In genomic region chr3:33979395-33979794, GRCm38 (mm10) we compare ENCODE assay signal across 30 mouse cellular contexts. TPM values are rescaled to one million over a fixed set of nuclear protein-coding genes. Genes with fewer than 3 reads are reported as not detected.
DNase-seq lines count a peak whose midpoint lies in the region; ATAC-seq and TF ChIP-seq lines count a peak whose summit lies in the region.
"Had no signal": no experiment of that assay in that cellular context is flagged by ENCODE, and none has a peak within 500 bp of the region (broad histone marks: within the 10 kb centered on the region; RNA-seq: fewer than 3 reads in every experiment).

No protein-coding gene starts in this region.

- H3K9ac ChIP-seq in embryonic facial prominence, embryonic 14.5 days (ENCODE audit: low read depth, low read length) = no peak overlapping the region
- H3K9ac ChIP-seq in heart, embryonic 11.5 days (ENCODE audit: low read depth, low read length) = no peak overlapping the region
- H3K9ac ChIP-seq: embryonic facial prominence, embryonic 15.5 days; forebrain, embryonic 13.5 days; heart, embryonic 15.5 days; liver, embryonic 14.5 days; lung, embryonic 15.5 days; midbrain, embryonic 12.5 days; neural tube, embryonic 12.5 days had no signal

- no peak overlapping the region for H3K4me3 ChIP-seq in embryonic facial prominence, embryonic 14.5 days (ENCODE audit: low read depth, low read length)
- H3K4me3 ChIP-seq in embryonic facial prominence, embryonic 10.5 days = no peak overlapping the region
- no peak overlapping the region for H3K4me3 ChIP-seq in heart, embryonic 11.5 days (ENCODE audit: low read depth, low read length)
- H3K4me3 ChIP-seq in kidney, adult 2 months (ENCODE audit: insufficient read depth, low read depth, low read length) = no peak overlapping the region
- H3K4me3 ChIP-seq: embryonic facial prominence, embryonic 15.5 days; forebrain, embryonic 13.5 days; heart, embryonic 15.5 days; lung, embryonic 15.5 days; midbrain, embryonic 12.5 days; myocyte; neural tube, embryonic 12.5 days had no signal

- WGBS in embryonic facial prominence, embryonic 14.5 days = 70% methylated on average over 6 of the region's 6 CpGs
- WGBS in embryonic facial prominence, embryonic 10.5 days = 77% methylated on average over 6 of the region's 6 CpGs
- WGBS in heart, embryonic 11.5 days (ENCODE audit: insufficient replicate concordance) = 56% methylated on average over 6 of the region's 6 CpGs
- 45% methylated on average over 6 of the region's 6 CpGs for WGBS in kidney, adult 2 months

- H3K4me2 ChIP-seq in embryonic facial prominence, embryonic 14.5 days (ENCODE audit: low read depth, low read length) = no peak overlapping the region
- no peak overlapping the region for H3K4me2 ChIP-seq in heart, embryonic 11.5 days
- H3K4me2 ChIP-seq: embryonic facial prominence, embryonic 15.5 days; forebrain, embryonic 13.5 days; heart, embryonic 15.5 days; lung, embryonic 15.5 days; midbrain, embryonic 12.5 days; neural tube, embryonic 12.5 days had no signal

- TF ChIP-seq CTCF in kidney, adult 2 months (conservative IDR thresholded peaks at IDR 0.05; ENCODE audit: insufficient read depth, insufficient read length, low read depth, low read length) = no peak

- no peaks in the 10 kb centered on the region for H3K4me1 ChIP-seq in embryonic facial prominence, embryonic 14.5 days (ENCODE audit: control insufficient read depth, insufficient read depth, low read length)
- no peaks in the 10 kb centered on the region for H3K4me1 ChIP-seq in embryonic facial prominence, embryonic 10.5 days
- no peaks in the 10 kb centered on the region for H3K4me1 ChIP-seq in heart, embryonic 11.5 days (ENCODE audit: control insufficient read depth, insufficient read depth, low read length)
- no peaks in the 10 kb centered on the region for H3K4me1 ChIP-seq in kidney, adult 2 months (ENCODE audit: control insufficient read depth, insufficient read depth, low read length)
- H3K4me1 ChIP-seq: embryonic facial prominence, embryonic 15.5 days; forebrain, embryonic 13.5 days; heart, embryonic 15.5 days; lung, embryonic 15.5 days; midbrain, embryonic 12.5 days; neural tube, embryonic 12.5 days had no signal

- no peaks in the 10 kb centered on the region for H3K27me3 ChIP-seq in embryonic facial prominence, embryonic 14.5 days (replicated peaks; ENCODE audit: control insufficient read depth, insufficient read depth, low read length)
- no peaks in the 10 kb centered on the region for H3K27me3 ChIP-seq in embryonic facial prominence, embryonic 10.5 days (replicated peaks; ENCODE audit: low read depth, poor library complexity, severe bottlenecking)
- H3K27me3 ChIP-seq in heart, embryonic 11.5 days (ENCODE audit: control insufficient read depth, insufficient read depth, low read length) = no peaks in the 10 kb centered on the region
- H3K27me3 ChIP-seq in kidney, adult 2 months (replicated peaks; ENCODE audit: control insufficient read depth, insufficient read depth, low read length) = no peaks in the 10 kb centered on the region
- H3K27me3 ChIP-seq: CH12.LX; embryonic facial prominence, embryonic 15.5 days; forebrain, embryonic 13.5 days; heart, embryonic 15.5 days; lung, embryonic 15.5 days; midbrain, embryonic 12.5 days; neural tube, embryonic 12.5 days had no signal

- H3K36me3 ChIP-seq in embryonic facial prominence, embryonic 14.5 days (ENCODE audit: control insufficient read depth, insufficient read depth, low read length) = no peaks in the 10 kb centered on the region
- H3K36me3 ChIP-seq in embryonic facial prominence, embryonic 10.5 days (replicated peaks) = no peaks in the 10 kb centered on the region
- no peaks in the 10 kb centered on the region for H3K36me3 ChIP-seq in heart, embryonic 11.5 days (ENCODE audit: control insufficient read depth, insufficient read depth, low read length)
- H3K36me3 ChIP-seq in kidney, adult 2 months (ENCODE audit: control insufficient read depth, insufficient read depth, low read length) = no peaks in the 10 kb centered on the region
- H3K36me3 ChIP-seq: embryonic facial prominence, embryonic 15.5 days; G1E; heart, embryonic 15.5 days; lung, embryonic 15.5 days; midbrain, embryonic 12.5 days; neural tube, embryonic 12.5 days had no signal

- no peak for ATAC-seq in embryonic facial prominence, embryonic 14.5 days (ENCODE audit: low read depth)
- no peak for ATAC-seq in heart, embryonic 11.5 days (replicated peaks; ENCODE audit: insufficient number of reproducible peaks, low FRiP score, low TSS enrichment)
- ATAC-seq: forebrain, embryonic 13.5 days; hindbrain, embryonic 16.5 days had no signal

- H3K9me3 ChIP-seq in embryonic facial prominence, embryonic 14.5 days (ENCODE audit: control insufficient read depth, low read length) = no peaks in the 10 kb centered on the region
- H3K9me3 ChIP-seq in embryonic facial prominence, embryonic 10.5 days = no peaks in the 10 kb centered on the region
- H3K9me3 ChIP-seq in heart, embryonic 11.5 days (replicated peaks; ENCODE audit: control insufficient read depth, low read length) = no peaks in the 10 kb centered on the region
- H3K9me3 ChIP-seq: embryonic facial prominence, embryonic 15.5 days; forebrain, embryonic 13.5 days; G1E; heart, embryonic 15.5 days; lung, embryonic 15.5 days; midbrain, embryonic 12.5 days; neural tube, embryonic 12.5 days had no signal

- no peak for TF ChIP-seq POLR2A in kidney, adult 2 months (IDR thresholded peaks at IDR 0.05; ENCODE audit: low read depth, low read length)

- peak; percentile 24 for DNase-seq in embryonic facial prominence, embryonic 14.5 days (ENCODE audit: low spot score)
- no peak for DNase-seq in embryonic facial prominence, embryonic 10.5 days (ENCODE audit: low spot score)
- peak; percentile 12 to 22 for DNase-seq in heart, adult 18-20 months
- peak; percentile 10 to 14 for DNase-seq in kidney, postnatal 4 days
- DNase-seq in kidney, adult 2 months = no peak
- DNase-seq in lung, postnatal 10 days = peak; percentile 39
- DNase-seq in layer of hippocampus, postnatal 25 days (ENCODE audit: extremely low spot score in 1 of 2, low spot score in 1 of 2) = no peak
- DNase-seq: adrenal gland, postnatal 14 days; cerebellum, adult 11-12 months; cerebellum, postnatal 10 days; kidney, adult 18-20 months; kidney, postnatal 36 days; layer of hippocampus, postnatal 36 days; left cerebral cortex, postnatal 4 days; liver; right cerebral cortex, adult 18-20 months; spleen, adult 18-20 months; thymus, postnatal 14 days had no signal

- no peak overlapping the region for H3K27ac ChIP-seq in embryonic facial prominence, embryonic 14.5 days (replicated peaks; ENCODE audit: low read depth, low read length)
- no peak overlapping the region for H3K27ac ChIP-seq in embryonic facial prominence, embryonic 10.5 days (replicated peaks)
- no peak overlapping the region for H3K27ac ChIP-seq in heart, embryonic 11.5 days (ENCODE audit: low read depth, low read length)
- H3K27ac ChIP-seq in kidney, adult 2 months (ENCODE audit: insufficient read depth, low read depth, low read length) = no peak overlapping the region
- H3K27ac ChIP-seq: embryonic facial prominence, embryonic 15.5 days; forebrain, embryonic 13.5 days; heart, embryonic 15.5 days; liver, embryonic 14.5 days; lung, embryonic 15.5 days; midbrain, embryonic 12.5 days; neural tube, embryonic 12.5 days had no signal

RNA-seq across cellular contexts. Expression of gene Fxr1, which starts 40.3 kb away (rescaled TPM):
- 78.8 and 82.4 TPM in 2 replicates for polyA plus RNA-seq in embryonic facial prominence, embryonic 14.5 days (2014; fragmentation: Nextera tagmentation; extraction: Ambion mirVana)
- 57.8 and 60.5 TPM in 2 replicates for polyA plus RNA-seq in embryonic facial prominence, embryonic 10.5 days (2016; fragmentation: Nextera tagmentation; extraction: Ambion mirVana)
- 100 to 1,000 TPM; 185 to 189 TPM for total RNA-seq in heart, adult 18-20 months (2021)
- polyA plus RNA-seq in heart, embryonic 11.5 days (2014; fragmentation: Nextera tagmentation; extraction: Ambion mirVana) = 83.4 and 89.2 TPM in 2 replicates
- 11.4 and 18.0 TPM in 2 replicates for polyA plus RNA-seq in kidney, adult 2 months (2012; rRNA removed)
- 10 to 100 TPM; 80.6 to 82.9 TPM for total RNA-seq in layer of hippocampus, postnatal 25 days (2021)

Comparison
In these comparisons a context has a peak if more than half of its experiments do, and no peak if none do; other contexts are left out.
1. DNase-seq: peak in embryonic facial prominence, embryonic 14.5 days (single experiment), heart, adult 18-20 months (2 of 2), kidney, postnatal 4 days (2 of 2) and lung, postnatal 10 days (single experiment); none in embryonic facial prominence, embryonic 10.5 days (single experiment), kidney, adult 2 months (single experiment) and layer of hippocampus, postnatal 25 days (0 of 2).